ENCODE assay signal across 14 mouse cellular contexts in the genomic region with DNA sequence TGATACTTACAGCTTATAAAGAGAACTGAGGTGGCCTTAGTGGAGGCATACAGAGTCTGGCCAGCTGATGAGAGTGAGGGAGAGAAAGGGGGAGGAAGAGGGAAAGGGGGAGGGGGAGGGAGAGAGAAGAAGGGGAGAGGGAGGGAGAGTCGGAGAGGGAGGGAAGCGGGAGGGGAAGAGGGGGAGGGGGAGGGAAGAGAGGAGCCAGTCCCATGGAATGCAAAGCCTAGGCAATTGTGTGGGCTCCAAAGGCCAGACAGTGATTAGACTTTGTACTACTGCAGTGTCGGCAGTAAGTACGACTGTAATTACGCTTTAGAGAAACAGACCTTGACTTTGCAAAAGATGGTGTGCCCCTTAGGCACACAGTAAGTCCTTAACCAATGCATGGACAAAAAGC. TPM values are rescaled to one million over a fixed set of nuclear protein-coding genes. Genes with fewer than 3 reads are reported as not detected.
DNase-seq lines count a peak whose midpoint lies in the region; ATAC-seq and TF ChIP-seq lines count a peak whose summit lies in the region.
"Had no signal": no experiment of that assay in that cellular context is flagged by ENCODE, and none has a peak within 500 bp of the region (broad histone marks: within the 10 kb centered on the region; RNA-seq: fewer than 3 reads in every experiment).

No protein-coding gene starts in this region.

- no peak for TF ChIP-seq CTCF in intestine, postnatal 0 days (IDR thresholded peaks at IDR 0.05; ENCODE audit: low read depth)
- TF ChIP-seq CTCF in olfactory bulb, adult 2 months (IDR thresholded peaks at IDR 0.05; ENCODE audit: insufficient read depth, low read depth, low read length), result no peak

- WGBS in intestine, postnatal 0 days, result 14% methylated on average over 5 of the region's 5 CpGs
- 17% methylated on average over 5 of the region's 5 CpGs for WGBS in olfactory bulb, adult 2 months

- no peaks in the 10 kb centered on the region for H3K9me3 ChIP-seq in intestine, postnatal 0 days (ENCODE audit: control insufficient read depth)
- H3K9me3 ChIP-seq: limb, embryonic 15.5 days had no signal

- peak; percentile 42 for DNase-seq in lung, postnatal 10 days
- DNase-seq in lung, postnatal 25 days (ENCODE audit: low spot score), result no peak
- peak; percentile 70 to 82 for DNase-seq in kidney, postnatal 36 days
- DNase-seq in cerebellum, adult 18-20 months, result no peak
- DNase-seq in adrenal gland, postnatal 4 days (ENCODE audit: low spot score in 2 of 2), result no peak
- DNase-seq: adrenal gland, adult 2 months; heart, adult 2 months; spleen, adult 18-20 months had no signal

- H3K4me2 ChIP-seq in intestine, postnatal 0 days (replicated peaks; ENCODE audit: low read depth), result 0 out of 2 replicates have a peak overlapping the region, but pooled peaks have one; percentile 17
- H3K4me2 ChIP-seq: limb, embryonic 15.5 days had no signal

- H3K4me1 ChIP-seq in intestine, postnatal 0 days (replicated peaks; ENCODE audit: control insufficient read depth, insufficient read depth, low read length), result peaks cover 10% of the 10 kb centered on the region
- H3K4me1 ChIP-seq in olfactory bulb, adult 2 months (ENCODE audit: control insufficient read depth, insufficient read depth, low read length), result peaks cover 53% of the 10 kb centered on the region

- H3K27me3 ChIP-seq in intestine, postnatal 0 days (replicated peaks; ENCODE audit: control insufficient read depth, insufficient read depth, low read length), result no peaks in the 10 kb centered on the region
- H3K27me3 ChIP-seq: limb, embryonic 15.5 days had no signal

- no peak overlapping the region for H3K4me3 ChIP-seq in intestine, postnatal 0 days (ENCODE audit: low read depth, low read length)
- H3K4me3 ChIP-seq in olfactory bulb, adult 2 months (ENCODE audit: insufficient read depth, low read depth, low read length), result no peak overlapping the region
- H3K4me3 ChIP-seq: heart, adult 2 months; limb, embryonic 15.5 days had no signal

- H3K9ac ChIP-seq in intestine, postnatal 0 days (ENCODE audit: low read depth, low read length), result no peak overlapping the region
- H3K9ac ChIP-seq: limb, embryonic 15.5 days had no signal

- peak overlapping the region; percentile 96 for H3K27ac ChIP-seq in intestine, postnatal 0 days (ENCODE audit: low read depth, low read length)
- peak overlapping the region; percentile 46; the same call in 1 of the 2 replicates for H3K27ac ChIP-seq in olfactory bulb, adult 2 months (ENCODE audit: insufficient read depth, low read depth, low read length)
- H3K27ac ChIP-seq: heart, adult 2 months; limb, embryonic 15.5 days had no signal

- ATAC-seq in intestine, postnatal 0 days, result peak; percentile 39

- H3K36me3 ChIP-seq in intestine, postnatal 0 days (ENCODE audit: control insufficient read depth, insufficient read depth), result no peaks in the 10 kb centered on the region
- H3K36me3 ChIP-seq: limb, embryonic 15.5 days had no signal

- no peak for TF ChIP-seq POLR2A in olfactory bulb, adult 2 months (IDR thresholded peaks at IDR 0.05; ENCODE audit: insufficient read depth, low read depth, low read length)

RNA-seq across cellular contexts. Expression of a gene that starts 3.9 kb away (rescaled TPM):
- 2.6 and 3.1 TPM in 2 replicates for polyA plus RNA-seq in intestine, postnatal 0 days (2015; fragmentation: Nextera tagmentation; extraction: Ambion mirVana)
- polyA plus RNA-seq in olfactory bulb, adult 2 months (2012; ENCODE audit: insufficient read depth, insufficient read length, low replicate concordance, missing spikeins), result not detected in 2 replicates
- total RNA-seq in adrenal gland, postnatal 4 days (2021), result 10 to 100 TPM; 24.7 to 29.6 TPM

RNA-seq across cellular contexts. Expression of a gene that starts 11.7 kb away (rescaled TPM):
- 0.13 and 0.25 TPM in 2 replicates for polyA plus RNA-seq in intestine, postnatal 0 days (2015; fragmentation: Nextera tagmentation; extraction: Ambion mirVana)
- not detected in 2 replicates for polyA plus RNA-seq in olfactory bulb, adult 2 months (2012; ENCODE audit: insufficient read depth, insufficient read length, low replicate concordance, missing spikeins)
- under 1 TPM in 1 of 2 experiments, not detected in 1; 0.20 TPM for total RNA-seq in adrenal gland, postnatal 4 days (2021)
- total RNA-seq: adrenal gland, adult 2 months; heart, adult 2 months; hematopoietic stem cell, adult 5-6 weeks; megakaryocyte progenitor cell, adult 5-6 weeks; neutrophil, adult 5-6 weeks had no signal
- polyA plus RNA-seq: heart, adult 2 months had no signal

RNA-seq across cellular contexts. Expression of a gene that starts 32.9 kb away (rescaled TPM):
- 88.6 and 93.2 TPM in 2 replicates for polyA plus RNA-seq in intestine, postnatal 0 days (2015; fragmentation: Nextera tagmentation; extraction: Ambion mirVana)
- polyA plus RNA-seq in olfactory bulb, adult 2 months (2012; ENCODE audit: insufficient read depth, insufficient read length, low replicate concordance, missing spikeins), result not detected in 2 replicates
- 10 to 100 TPM; 81.0 to 85.3 TPM for total RNA-seq in adrenal gland, postnatal 4 days (2021)

Comparison
In these comparisons a context has a peak if more than half of its experiments do, and no peak if none do; other contexts are left out.
1. DNase-seq: peak in lung, postnatal 10 days (single experiment) and kidney, postnatal 36 days (2 of 2); none in lung, postnatal 25 days (single experiment), cerebellum, adult 18-20 months (0 of 2) and adrenal gland, postnatal 4 days (0 of 2).
2. RNA of a gene that starts 32.9 kb away (polyA plus RNA-seq): 88.6 to 93.2 TPM in intestine, postnatal 0 days; not detected in olfactory bulb, adult 2 months; every median in the first group is over 10 times any median in the second.